Mouse (Mus musculus) liver, postnatal 0 days (tissue): Measurements from ENCODE around the gene Apba2.

ENCODE experiments used
- CTCF ChIP-seq: sonication (generic); IDR thresholded peaks from 2 replicates; pipeline ENCODE4 v1.5.1; 2016; ENCODE audit warnings: antibody characterized with exemption, low read depth
- EP300 ChIP-seq: IDR thresholded peaks from 2 replicates; pipeline ENCODE4 v1.6.1; 2016; ENCODE audit warnings: antibody characterized with exemption, low read depth, mild to moderate bottlenecking

GRCm38 (mm10) chr7:64578176-64578575 lies 76.7 kb downstream of the Apba2 start:
- TF ChIP-seq CTCF: no peak
- no peak for TF ChIP-seq EP300
